Mouse (Mus musculus) lung, postnatal 0 days (tissue): ENCODE measurements at regions not wholly inside any gene's neighbourhood (a gene's known extent, or its start where the extent isn't known, plus 50 kb on each side); places are given as distances from the start of the nearest gene placed in this dataset.
A peak's percentile ranks its signal among the peaks of the same experiment; 100 is the strongest.

Experiments used
- ATAC-seq: fragments of 200-750 bp; cut with Nextera tagmentation; 2 replicates; pipeline ENCODE4 v1.8.0; 2017; ENCODE audit warnings: moderate library complexity
- DNase-seq: peaks from one replicate; pipeline ENCODE4 v3.0.0-alpha.2; 2016; ENCODE audit warnings: low spot score
- H3K27ac ChIP-seq: fragments of 300-500 bp; sonication (generic); 2 replicates; pipeline ENCODE4 v1.5.1; 2014; ENCODE audit warnings: antibody characterized with exemption, mild to moderate bottlenecking, low read length, mixed read lengths
- H3K27me3 ChIP-seq: fragments of 300-500 bp; sonication (generic); replicated peaks from 2 replicates; pipeline ENCODE4 v1.6.1; 2014; ENCODE audit warnings: low read length, mixed read lengths; ENCODE audit not compliant: insufficient read depth
- H3K36me3 ChIP-seq: fragments of 300-500 bp; sonication (generic); 2 replicates; pipeline ENCODE4 v1.6.1; 2014; ENCODE audit warnings: low read length, mixed read lengths; ENCODE audit not compliant: insufficient read depth
- H3K4me1 ChIP-seq: fragments of 300-500 bp; sonication (generic); 2 replicates; pipeline ENCODE4 v1.6.1; 2014; ENCODE audit warnings: antibody characterized with exemption, low read depth, low read length, mixed read lengths; ENCODE audit not compliant: insufficient read depth
- H3K4me2 ChIP-seq: fragments of 300-500 bp; sonication (generic); replicated peaks from 2 replicates; pipeline ENCODE4 v1.6.1; 2014; ENCODE audit warnings: low read depth, mild to moderate bottlenecking, low read length, moderate library complexity, mixed read lengths
- H3K4me3 ChIP-seq: fragments of 300-500 bp; sonication (generic); 2 replicates; pipeline ENCODE4 v1.5.1; 2014; ENCODE audit warnings: low read depth, low read length
- H3K9ac ChIP-seq: fragments of 300-500 bp; sonication (generic); replicated peaks from 2 replicates; pipeline ENCODE4 v1.6.1; 2014; ENCODE audit warnings: low read depth, mild to moderate bottlenecking
- H3K9me3 ChIP-seq: fragments of 300-500 bp; sonication (generic); 2 replicates; pipeline ENCODE4 v1.6.1; 2016; ENCODE audit warnings: low read length, mixed read lengths
- CTCF ChIP-seq: IDR thresholded peaks from 2 replicates; pipeline ENCODE4 v1.5.1; 2016; ENCODE audit warnings: antibody characterized with exemption, mild to moderate bottlenecking
- EP300 ChIP-seq: IDR thresholded peaks from 2 replicates; pipeline ENCODE4 v1.6.1; 2016; ENCODE audit warnings: antibody characterized with exemption, mild to moderate bottlenecking, control low read depth
- WGBS: fragments of 180-500 bp; shearing (Covaris S2); extraction: QIAGEN DNeasy Blood & Tissue Kit; methylation state at CpG from one replicate; pipeline ENCODE4 v1.1.7; 2014; 5-methylcytosine and 5-hydroxymethylcytosine counted together

GRCm38 (mm10) chr7:36529504-36530065, 168.3 kb upstream of the Tshz3 start:
- Histone ChIP-seq H3K9me3 (no peaks in the 10 kb centered on the region), H3K27ac (no peak overlapping the region), H3K4me3 (no peak overlapping the region), H3K4me2 (no peak overlapping the region), H3K27me3 (no peaks in the 10 kb centered on the region), H3K36me3 (no peaks in the 10 kb centered on the region), H3K9ac (no peak overlapping the region), H3K4me1 (no peaks in the 10 kb centered on the region)
- no peak for TF ChIP-seq CTCF
- TF ChIP-seq EP300, result no peak
- no peak for DNase-seq
- no peak for ATAC-seq
- 76% methylated on average over 15 of the region's 15 CpGs for WGBS

GRCm38 (mm10) chr7:36531559-36531958, 166.4 kb upstream of the Tshz3 start:
- peak; percentile 50 for TF ChIP-seq CTCF
- TF ChIP-seq EP300, result no peak
- H3K9ac ChIP-seq, result no peak overlapping the region
- H3K36me3 ChIP-seq, result no peaks in the 10 kb centered on the region
- 81% methylated on average over 1 of the region's 1 CpGs for WGBS
- no peak for ATAC-seq
- H3K4me2 ChIP-seq, result no peak overlapping the region
- H3K4me1 ChIP-seq, result no peaks in the 10 kb centered on the region
- H3K9me3 ChIP-seq, result no peaks in the 10 kb centered on the region
- H3K27me3 ChIP-seq, result no peaks in the 10 kb centered on the region
- no peak overlapping the region for H3K27ac ChIP-seq
- H3K4me3 ChIP-seq, result no peak overlapping the region
- no peak for DNase-seq

- H3K4me1 ChIP-seq, result no peaks in the 10 kb centered on the region
- no peak overlapping the region for H3K27ac ChIP-seq
- no peak overlapping the region for H3K4me2 ChIP-seq
- no peaks in the 10 kb centered on the region for H3K27me3 ChIP-seq
- no peak overlapping the region for H3K4me3 ChIP-seq
- 77% methylated on average over 11 of the region's 11 CpGs for WGBS
- ATAC-seq (no peak), DNase-seq (no peak)
- no peak overlapping the region for H3K9ac ChIP-seq
- no peak for TF ChIP-seq CTCF
- no peak for TF ChIP-seq EP300
- H3K36me3 ChIP-seq, result no peaks in the 10 kb centered on the region
- no peaks in the 10 kb centered on the region for H3K9me3 ChIP-seq
Measured at GRCm38 (mm10) chr7:36538111-36538510, 159.8 kb upstream of the Tshz3 start.

GRCm38 (mm10) chr7:36548007-36548406, 149.9 kb upstream of the Tshz3 start:
- ATAC-seq (no peak), DNase-seq (no peak)
- Histone ChIP-seq H3K9me3 (no peaks in the 10 kb centered on the region), H3K4me2 (no peak overlapping the region), H3K27me3 (no peaks in the 10 kb centered on the region), H3K27ac (no peak overlapping the region), H3K4me3 (no peak overlapping the region), H3K4me1 (no peaks in the 10 kb centered on the region), H3K9ac (no peak overlapping the region), H3K36me3 (no peaks in the 10 kb centered on the region)
- TF ChIP-seq CTCF (no peak), EP300 (no peak)
- 67% methylated on average over 14 of the region's 14 CpGs for WGBS

- Histone ChIP-seq H3K4me2 (no peak overlapping the region), H3K9me3 (no peaks in the 10 kb centered on the region), H3K36me3 (no peaks in the 10 kb centered on the region), H3K27me3 (no peaks in the 10 kb centered on the region), H3K9ac (no peak overlapping the region), H3K27ac (no peak overlapping the region), H3K4me1 (no peaks in the 10 kb centered on the region), H3K4me3 (no peak overlapping the region)
- no peak for TF ChIP-seq EP300
- no peak for TF ChIP-seq CTCF
- DNase-seq (no peak), ATAC-seq (no peak)
- 74% methylated on average over 5 of the region's 5 CpGs for WGBS
Measured at GRCm38 (mm10) chr7:36548440-36548839, 149.5 kb upstream of the Tshz3 start.

- Histone ChIP-seq H3K9ac (no peak overlapping the region), H3K4me2 (no peak overlapping the region), H3K9me3 (no peaks in the 10 kb centered on the region), H3K4me3 (no peak overlapping the region), H3K4me1 (no peaks in the 10 kb centered on the region), H3K27me3 (no peaks in the 10 kb centered on the region), H3K27ac (no peak overlapping the region), H3K36me3 (no peaks in the 10 kb centered on the region)
- DNase-seq, result no peak
- 94% methylated on average over 2 of the region's 2 CpGs for WGBS
- ATAC-seq, result no peak
- TF ChIP-seq CTCF (no peak), EP300 (no peak)
Measured at GRCm38 (mm10) chr7:36571061-36571460, 126.9 kb upstream of the Tshz3 start.

GRCm38 (mm10) chr7:36582074-36582473, 115.8 kb upstream of the Tshz3 start:
- Histone ChIP-seq H3K4me3 (no peak overlapping the region), H3K4me1 (no peaks in the 10 kb centered on the region), H3K27ac (no peak overlapping the region), H3K36me3 (no peaks in the 10 kb centered on the region), H3K9ac (no peak overlapping the region), H3K9me3 (no peaks in the 10 kb centered on the region), H3K27me3 (no peaks in the 10 kb centered on the region), H3K4me2 (no peak overlapping the region)
- no peak for DNase-seq
- no peak for ATAC-seq
- WGBS, result 87% methylated on average over 6 of the region's 6 CpGs
- TF ChIP-seq CTCF (no peak), EP300 (no peak)
